Mouse (Mus musculus) forebrain, embryonic 16.5 days (tissue): ENCODE data around the gene Dynlt1f. TPM values are rescaled to one million over a fixed set of nuclear protein-coding genes. Genes with fewer than 3 reads are reported as not detected.
"Not testable (repeated sequence)": the region's sequence is repeated elsewhere in the genome, so short reads cannot be mapped to it uniquely, and the experiment has no call there.

Source experiments
- ATAC-seq: fragments of 200-750 bp; cut with Nextera tagmentation; 2 replicates; pipeline ENCODE4 v1.8.0; 2017; ENCODE audit warnings: mild to moderate bottlenecking, moderate library complexity
- H3K27ac ChIP-seq: fragments of 300-500 bp; sonication (generic); 2 replicates; pipeline ENCODE4 v1.5.1; 2014; ENCODE audit warnings: low read length, control low read depth
- H3K27me3 ChIP-seq: fragments of 300-500 bp; sonication (generic); replicated peaks from 2 replicates; pipeline ENCODE4 v1.6.1; 2014; ENCODE audit warnings: low read length; ENCODE audit not compliant: control insufficient read depth, insufficient read depth
- H3K36me3 ChIP-seq: fragments of 300-500 bp; sonication (generic); 2 replicates; pipeline ENCODE4 v1.6.1; 2014; ENCODE audit not compliant: control insufficient read depth, insufficient read depth
- H3K4me1 ChIP-seq: fragments of 300-500 bp; sonication (generic); replicated peaks from 2 replicates; pipeline ENCODE4 v1.6.1; 2014; ENCODE audit warnings: low read length; ENCODE audit not compliant: control insufficient read depth, insufficient read depth
- H3K4me2 ChIP-seq: fragments of 300-500 bp; sonication (generic); 2 replicates; pipeline ENCODE4 v1.6.1; 2014; ENCODE audit warnings: mild to moderate bottlenecking, low read length, control low read depth
- H3K4me3 ChIP-seq: fragments of 300-500 bp; sonication (generic); replicated peaks from 2 replicates; pipeline ENCODE4 v1.5.1; 2014; ENCODE audit warnings: mild to moderate bottlenecking, low read length, control low read depth
- H3K9ac ChIP-seq: fragments of 300-500 bp; sonication (generic); replicated peaks from 2 replicates; pipeline ENCODE4 v1.6.1; 2014; ENCODE audit warnings: low read depth, low read length, control low read depth
- H3K9me3 ChIP-seq: fragments of 300-500 bp; sonication (generic); 2 replicates; pipeline ENCODE4 v1.6.1; 2016; ENCODE audit warnings: low read length; ENCODE audit not compliant: control insufficient read depth
- WGBS: fragments of 180-500 bp; shearing (Covaris S2); extraction: QIAGEN DNeasy Blood & Tissue Kit; methylation state at CpG from one replicate; pipeline ENCODE4 v1.1.7; 2014; 5-methylcytosine and 5-hydroxymethylcytosine counted together
- polyA plus RNA-seq: library from polyadenylated mRNA; unstranded; fragments of >200 nt; fragmentation: Nextera tagmentation; extraction: Ambion mirVana; gene quantifications from 2 replicates; pipeline ENCODE4 v1.2.1, GENCODE M21; 2015

The Dynlt1f gene
- polyA plus RNA-seq, 1 experiment from 2014 or later, result 206 TPM

DNA sequence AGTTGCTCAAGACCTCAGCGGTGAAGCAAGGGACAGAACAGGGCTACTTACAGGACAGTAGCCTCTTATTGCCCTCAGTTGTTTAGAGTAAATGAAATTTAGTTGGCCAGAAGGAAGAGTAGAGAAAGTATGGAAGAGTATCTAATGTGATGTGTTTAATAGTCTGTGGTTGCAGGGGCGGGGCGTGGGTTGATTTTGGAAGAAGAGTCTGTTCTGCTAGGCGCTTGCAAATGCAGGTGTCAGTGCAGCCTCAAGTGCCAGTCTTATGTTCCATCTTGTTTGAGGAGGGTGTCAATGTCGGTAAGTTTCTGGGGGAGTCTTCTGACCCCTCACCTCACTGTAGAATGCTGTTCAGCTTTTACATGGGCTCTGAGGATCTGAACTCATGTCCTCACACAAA lies 9.7 kb upstream of the Dynlt1f start:
- not testable (repeated sequence) for H3K27ac ChIP-seq, H3K9me3 ChIP-seq, H3K27me3 ChIP-seq, H3K9ac ChIP-seq, H3K4me1 ChIP-seq, H3K36me3 ChIP-seq, H3K4me3 ChIP-seq, ATAC-seq, H3K4me2 ChIP-seq
- WGBS, result 98% methylated on average over 4 of the region's 5 CpGs

- H3K9ac ChIP-seq, H3K9me3 ChIP-seq, H3K27me3 ChIP-seq, H3K4me2 ChIP-seq, H3K27ac ChIP-seq, H3K4me1 ChIP-seq, H3K36me3 ChIP-seq, ATAC-seq, H3K4me3 ChIP-seq: not testable (repeated sequence)
- WGBS, result 63% methylated on average over 3 of the region's 3 CpGs
Measured at GRCm38 (mm10) chr17:6662840-6663239, 7.1 kb upstream of the Dynlt1f start.

GRCm38 (mm10) chr17:6661093-6661816 lies 5.6 kb upstream of the Dynlt1f start:
- not testable (repeated sequence) for H3K9me3 ChIP-seq, H3K36me3 ChIP-seq, H3K27me3 ChIP-seq, H3K4me2 ChIP-seq, H3K27ac ChIP-seq, ATAC-seq, H3K4me1 ChIP-seq, H3K4me3 ChIP-seq, H3K9ac ChIP-seq
- WGBS, result 45% methylated on average over 9 of the region's 11 CpGs

DNA sequence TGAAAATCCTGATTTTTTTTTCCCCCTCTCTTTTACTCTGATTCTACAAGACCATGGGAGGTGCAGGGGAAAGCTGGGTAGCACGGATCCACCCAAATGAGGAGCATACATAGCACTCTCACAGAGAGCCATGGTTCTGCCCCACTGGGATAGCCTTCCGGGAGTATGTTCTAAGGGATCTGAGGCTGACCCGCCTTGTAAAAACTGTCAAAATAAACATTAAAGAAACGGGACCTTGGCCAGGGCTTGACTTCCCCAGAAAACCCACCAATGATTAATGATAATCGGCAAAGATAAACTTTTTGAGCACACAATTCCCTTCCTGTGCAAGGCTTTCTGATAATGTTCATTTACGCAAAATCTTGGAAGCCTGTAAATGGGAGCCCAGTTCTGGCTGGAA lies 4.9 kb upstream of the Dynlt1f start:
- not testable (repeated sequence) for H3K36me3 ChIP-seq, H3K27me3 ChIP-seq, H3K4me3 ChIP-seq, H3K4me2 ChIP-seq, ATAC-seq, H3K4me1 ChIP-seq, H3K9ac ChIP-seq, H3K9me3 ChIP-seq, H3K27ac ChIP-seq
- WGBS, result 82% methylated on average over 6 of the region's 6 CpGs

- ATAC-seq, H3K27ac ChIP-seq, H3K9ac ChIP-seq, H3K9me3 ChIP-seq, H3K4me1 ChIP-seq, H3K4me2 ChIP-seq, H3K36me3 ChIP-seq, H3K4me3 ChIP-seq, H3K27me3 ChIP-seq: not testable (repeated sequence)
- WGBS, result 85% methylated on average over 3 of the region's 7 CpGs
Measured at GRCm38 (mm10) chr17:6658801-6659200, 3.1 kb upstream of the Dynlt1f start, which contains the start of gene Sytl3. TSS of gene Sytl3 (plus strand) at chr17:6659093.

DNA sequence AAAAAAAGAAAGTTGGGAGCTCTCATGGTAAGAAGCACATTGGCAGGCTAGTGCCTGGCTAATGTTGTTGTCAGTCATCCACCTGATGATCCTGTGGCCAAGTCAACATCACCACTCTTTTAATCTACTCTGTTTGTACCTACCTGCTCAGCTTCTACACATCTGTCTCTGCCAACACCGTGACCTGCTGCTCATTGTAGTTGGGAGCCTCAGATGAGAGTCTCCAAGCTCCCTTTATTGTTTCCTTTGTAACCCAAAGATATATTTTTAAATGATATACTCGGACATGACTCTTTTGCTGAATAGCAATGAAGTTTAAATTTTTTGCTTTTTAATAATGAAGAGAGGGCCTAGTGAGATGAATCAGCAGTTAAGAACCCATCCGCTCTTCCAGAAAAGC lies 771 bp upstream of the Dynlt1f start:
- not testable (repeated sequence) for H3K4me1 ChIP-seq, H3K36me3 ChIP-seq, H3K4me3 ChIP-seq, H3K4me2 ChIP-seq, H3K27ac ChIP-seq, H3K9ac ChIP-seq, H3K9me3 ChIP-seq, ATAC-seq, H3K27me3 ChIP-seq
- 94% methylated on average over 1 of the region's 3 CpGs for WGBS

DNA sequence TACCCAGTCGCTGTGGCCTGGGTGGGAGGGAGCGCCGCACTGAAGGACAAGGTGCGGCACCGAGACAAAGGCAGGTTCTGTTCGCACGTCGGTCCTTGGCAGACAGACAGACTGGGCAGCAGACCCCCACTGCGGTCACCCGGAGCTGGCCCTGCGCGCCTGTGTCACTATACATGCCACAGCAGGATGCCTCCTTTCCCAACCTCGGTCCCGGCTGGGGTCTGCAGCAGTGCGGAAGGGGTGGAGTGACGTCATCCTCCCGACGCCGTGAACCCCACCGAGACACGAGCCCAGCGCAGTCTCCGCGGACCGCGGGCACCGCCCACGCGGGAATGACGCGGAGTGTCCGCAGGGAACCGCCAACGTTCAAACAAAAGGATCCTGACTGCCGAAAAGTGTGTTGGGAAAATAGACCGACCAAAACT lies 601 bp downstream of the Dynlt1f start:
- H3K9me3 ChIP-seq, H3K36me3 ChIP-seq, H3K4me1 ChIP-seq, H3K27me3 ChIP-seq: not testable (repeated sequence)
- Histone ChIP-seq H3K4me2 (peak overlapping the region; percentile 43), H3K9ac (peak overlapping the region; percentile 68), H3K4me3 (peak overlapping the region; percentile 48), H3K27ac (peak overlapping the region; percentile 80)
- ATAC-seq, result peak; percentile 94
- WGBS, result under 1% methylated on average over 34 of the region's 36 CpGs

- not testable (repeated sequence) for H3K36me3 ChIP-seq, H3K4me1 ChIP-seq, H3K9me3 ChIP-seq, H3K4me3 ChIP-seq, H3K9ac ChIP-seq, H3K27me3 ChIP-seq, H3K27ac ChIP-seq, H3K4me2 ChIP-seq, ATAC-seq
- 83% methylated on average over 4 of the region's 5 CpGs for WGBS
Measured at GRCm38 (mm10) chr17:6653341-6653946, 2.3 kb downstream of the Dynlt1f start.

GRCm38 (mm10) chr17:6650904-6651565 lies 4.7 kb downstream of the Dynlt1f start:
- H3K4me1 ChIP-seq, H3K4me2 ChIP-seq, H3K4me3 ChIP-seq, H3K36me3 ChIP-seq, H3K9me3 ChIP-seq, H3K9ac ChIP-seq, ATAC-seq, H3K27me3 ChIP-seq, H3K27ac ChIP-seq: not testable (repeated sequence)
- 87% methylated on average over 5 of the region's 7 CpGs for WGBS
